Mouse (Mus musculus) midbrain, embryonic 10.5 days (tissue): ENCODE data around the gene Arid3c. TPM values are rescaled to one million over a fixed set of nuclear protein-coding genes. Genes with fewer than 3 reads are reported as not detected.
"Not testable (repeated sequence)": the region's sequence is repeated elsewhere in the genome, so short reads cannot be mapped to it uniquely, and the experiment has no call there.

Experiments used
- DNase-seq: peaks from one replicate; pipeline ENCODE4 v3.0.0-alpha.2; 2017; ENCODE audit warnings: low spot score
- H3K27ac ChIP-seq: fragments of 300-500 bp; sonication (generic); replicated peaks from 2 replicates; pipeline ENCODE4 v1.5.1; 2016; ENCODE audit warnings: mild to moderate bottlenecking
- H3K27me3 ChIP-seq: fragments of 300-500 bp; sonication (generic); 2 replicates; pipeline ENCODE4 v1.6.1; 2016; ENCODE audit warnings: low read depth, mild to moderate bottlenecking; ENCODE audit not compliant: poor library complexity, severe bottlenecking
- H3K36me3 ChIP-seq: fragments of 300-500 bp; sonication (generic); 2 replicates; pipeline ENCODE4 v1.6.1; 2016; ENCODE audit warnings: mild to moderate bottlenecking, moderate library complexity
- H3K4me1 ChIP-seq: fragments of 300-500 bp; sonication (generic); 2 replicates; pipeline ENCODE4 v1.6.1; 2016
- H3K4me3 ChIP-seq: fragments of 300-500 bp; sonication (generic); 2 replicates; pipeline ENCODE4 v1.5.1; 2016; ENCODE audit warnings: mild to moderate bottlenecking, moderate library complexity
- H3K9me3 ChIP-seq: fragments of 300-500 bp; sonication (generic); replicated peaks from 2 replicates; pipeline ENCODE4 v1.6.1; 2016; ENCODE audit warnings: mild to moderate bottlenecking
- WGBS: fragments of 180-500 bp; shearing (Covaris S2); methylation state at CpG from one replicate; pipeline ENCODE4 v1.1.7; 2016; 5-methylcytosine and 5-hydroxymethylcytosine counted together
- polyA plus RNA-seq: library from polyadenylated mRNA; unstranded; fragments of >200 nt; fragmentation: Nextera tagmentation; extraction: Ambion mirVana; gene quantifications from 2 replicates; pipeline ENCODE4 v1.2.1, GENCODE M21; 2016

Arid3c gene
- polyA plus RNA-seq, 1 experiment from 2014 or later: 0.28 TPM

GRCm38 (mm10) chr4:41711705-41712375 is 19.1 kb downstream of the Arid3c start:
- no peaks in the 10 kb centered on the region for H3K27me3 ChIP-seq
- H3K4me1 ChIP-seq: peaks cover 60% of the 10 kb centered on the region
- DNase-seq: no peak
- no peaks in the 10 kb centered on the region for H3K9me3 ChIP-seq
- peaks cover 42% of the 10 kb centered on the region for H3K36me3 ChIP-seq
- H3K27ac ChIP-seq: peak overlapping the region; percentile 92
- WGBS: 84% methylated on average over 16 of the region's 16 CpGs
- H3K4me3 ChIP-seq: peak overlapping the region; percentile 70

- no peak overlapping the region for H3K27ac ChIP-seq
- peaks cover 64% of the 10 kb centered on the region for H3K4me1 ChIP-seq
- no peaks in the 10 kb centered on the region for H3K9me3 ChIP-seq
- peaks cover 15% of the 10 kb centered on the region for H3K27me3 ChIP-seq
- 70% methylated on average over 4 of the region's 4 CpGs for WGBS
- no peak overlapping the region for H3K4me3 ChIP-seq
- DNase-seq: no peak
- H3K36me3 ChIP-seq: peaks cover 28% of the 10 kb centered on the region
Measured at GRCm38 (mm10) chr4:41710229-41710628, 20.7 kb downstream of the Arid3c start.

GRCm38 (mm10) chr4:41708192-41708745 is 22.7 kb downstream of the Arid3c start:
- peaks cover 30% of the 10 kb centered on the region for H3K27me3 ChIP-seq
- DNase-seq: no peak
- H3K9me3 ChIP-seq: no peaks in the 10 kb centered on the region
- no peak overlapping the region for H3K27ac ChIP-seq
- H3K36me3 ChIP-seq: peaks cover 23% of the 10 kb centered on the region
- H3K4me3 ChIP-seq: no peak overlapping the region
- 48% methylated on average over 8 of the region's 8 CpGs for WGBS
- H3K4me1 ChIP-seq: peaks cover 63% of the 10 kb centered on the region

- peaks cover 54% of the 10 kb centered on the region for H3K4me1 ChIP-seq
- H3K27ac ChIP-seq: peak overlapping the region; percentile 20; the same call in 1 of the 2 replicates
- no peaks in the 10 kb centered on the region for H3K9me3 ChIP-seq
- DNase-seq: peak; percentile 77
- H3K4me3 ChIP-seq: peak overlapping the region; percentile 30
- peaks cover 30% of the 10 kb centered on the region for H3K27me3 ChIP-seq
- H3K36me3 ChIP-seq: peaks cover 18% of the 10 kb centered on the region
- WGBS: 3% methylated on average over 13 of the region's 13 CpGs
Measured at GRCm38 (mm10) chr4:41707011-41707535, 23.9 kb downstream of the Arid3c start.

- Histone ChIP-seq H3K27me3 (peaks cover 30% of the 10 kb centered on the region), H3K9me3 (no peaks in the 10 kb centered on the region), H3K4me3 (0 out of 2 replicates have a peak overlapping the region, but pooled peaks have one; percentile 30), H3K27ac (no peak overlapping the region; the same call in 1 of the 2 replicates), H3K4me1 (peaks cover 45% of the 10 kb centered on the region), H3K36me3 (peaks cover 9% of the 10 kb centered on the region)
- WGBS: 77% methylated on average over 19 of the region's 19 CpGs
- no peak for DNase-seq
Measured at GRCm38 (mm10) chr4:41705922-41706754, 24.8 kb downstream of the Arid3c start.

- no peak for DNase-seq
- Histone ChIP-seq H3K9me3 (no peaks in the 10 kb centered on the region), H3K4me3 (no peak overlapping the region), H3K27me3 (peaks cover 30% of the 10 kb centered on the region), H3K27ac (no peak overlapping the region), H3K4me1 (peaks cover 40% of the 10 kb centered on the region), H3K36me3 (no peaks in the 10 kb centered on the region)
- 15% methylated on average over 5 of the region's 5 CpGs for WGBS
Measured at GRCm38 (mm10) chr4:41704651-41705050, 26.3 kb downstream of the Arid3c start.

- not testable (repeated sequence) for H3K27ac ChIP-seq, H3K4me3 ChIP-seq, DNase-seq, H3K9me3 ChIP-seq, H3K36me3 ChIP-seq
- 70% methylated on average over 2 of the region's 2 CpGs for WGBS
- peaks cover 27% of the 10 kb centered on the region for H3K4me1 ChIP-seq
- H3K27me3 ChIP-seq: peaks cover 42% of the 10 kb centered on the region
Measured at GRCm38 (mm10) chr4:41702226-41702625, 28.7 kb downstream of the Arid3c start.

GRCm38 (mm10) chr4:41700224-41700623 is 30.7 kb downstream of the Arid3c start:
- 82% methylated on average over 5 of the region's 8 CpGs for WGBS
- not testable (repeated sequence) for H3K36me3 ChIP-seq, DNase-seq, H3K9me3 ChIP-seq, H3K27ac ChIP-seq, H3K4me3 ChIP-seq
- peaks cover 20% of the 10 kb centered on the region for H3K4me1 ChIP-seq
- peaks cover 26% of the 10 kb centered on the region for H3K27me3 ChIP-seq

GRCm38 (mm10) chr4:41699783-41700182 is 31.2 kb downstream of the Arid3c start, which contains the start of gene Il11ra1:
Gene Il11ra1, plus strand, starts transcription at chr4:41699989.
- Histone ChIP-seq H3K27me3 (peaks cover 22% of the 10 kb centered on the region), H3K4me1 (peaks cover 18% of the 10 kb centered on the region)
- H3K36me3 ChIP-seq, H3K4me3 ChIP-seq, H3K27ac ChIP-seq, H3K9me3 ChIP-seq, DNase-seq: not testable (repeated sequence)
- 81% methylated on average over 10 of the region's 10 CpGs for WGBS

GRCm38 (mm10) chr4:41698421-41699016 is 32.4 kb downstream of the Arid3c start:
- 8% methylated on average over 26 of the region's 32 CpGs for WGBS
- H3K36me3 ChIP-seq, H3K27ac ChIP-seq, DNase-seq, H3K9me3 ChIP-seq, H3K4me3 ChIP-seq: not testable (repeated sequence)
- peaks cover 12% of the 10 kb centered on the region for H3K27me3 ChIP-seq
- peaks cover 11% of the 10 kb centered on the region for H3K4me1 ChIP-seq

- H3K4me1 ChIP-seq: peaks cover 20% of the 10 kb centered on the region
- H3K27ac ChIP-seq: peak within 1 kb of the TSS; percentile 82; the same call in 1 of the 2 replicates
- WGBS: 10% methylated on average over 34 of the region's 40 CpGs
- H3K27me3 ChIP-seq: peaks cover 16% of the 10 kb centered on the region
- not testable (repeated sequence) for H3K9me3 ChIP-seq, H3K36me3 ChIP-seq
- peak; percentile 86 for DNase-seq
- peak within 1 kb of the TSS; percentile 44 for H3K4me3 ChIP-seq
Measured at GRCm38 (mm10) chr4:41696930-41697841, 33.8 kb downstream of the Arid3c start, which contains the start of gene Cntfr. Gene Cntfr, minus strand, starts transcription at chr4:41697089.
